Mouse (Mus musculus) hindbrain, embryonic 14.5 days (tissue): ENCODE results near the gene Wdr41. TPM values are rescaled to one million over a fixed set of nuclear protein-coding genes. Genes with fewer than 3 reads are reported as not detected.

Experiments
- ATAC-seq: fragments of 200-750 bp; cut with Nextera tagmentation; 2 replicates; pipeline ENCODE4 v1.8.0; 2017; ENCODE audit warnings: moderate number of reproducible peaks, mild to moderate bottlenecking, moderate TSS enrichment, moderate library complexity; ENCODE audit not compliant: low FRiP score
- DNase-seq: peaks from one replicate; pipeline ENCODE4 v3.0.0-alpha.2; 2015; ENCODE audit warnings: low spot score
- H3K27ac ChIP-seq: fragments of 300-500 bp; sonication (generic); 2 replicates; pipeline ENCODE4 v1.5.1; 2014; ENCODE audit warnings: mild to moderate bottlenecking, moderate library complexity
- H3K27me3 ChIP-seq: fragments of 300-500 bp; sonication (generic); 2 replicates; pipeline ENCODE4 v1.6.1; 2014; ENCODE audit warnings: mild to moderate bottlenecking, low read length, mixed read lengths; ENCODE audit not compliant: control insufficient read depth, insufficient read depth
- H3K36me3 ChIP-seq: fragments of 300-500 bp; sonication (generic); replicated peaks from 2 replicates; pipeline ENCODE4 v1.6.1; 2014; ENCODE audit not compliant: control insufficient read depth, insufficient read depth
- H3K4me1 ChIP-seq: fragments of 300-500 bp; sonication (generic); replicated peaks from 2 replicates; pipeline ENCODE4 v1.6.1; 2014; ENCODE audit warnings: antibody characterized with exemption, low read length, mixed read lengths; ENCODE audit not compliant: control insufficient read depth, insufficient read depth
- H3K4me2 ChIP-seq: fragments of 300-500 bp; sonication (generic); replicated peaks from 2 replicates; pipeline ENCODE4 v1.6.1; 2014; ENCODE audit warnings: mild to moderate bottlenecking, moderate library complexity
- H3K4me3 ChIP-seq: fragments of 300-500 bp; sonication (generic); replicated peaks from 2 replicates; pipeline ENCODE4 v1.5.1; 2014; ENCODE audit warnings: mild to moderate bottlenecking, low read length
- H3K9ac ChIP-seq: fragments of 300-500 bp; sonication (generic); 2 replicates; pipeline ENCODE4 v1.6.1; 2014
- H3K9me3 ChIP-seq: fragments of 300-500 bp; sonication (generic); 2 replicates; pipeline ENCODE4 v1.6.1; 2016; ENCODE audit warnings: low read length; ENCODE audit not compliant: control insufficient read depth
- WGBS: fragments of 180-500 bp; shearing (Covaris S2); extraction: QIAGEN DNeasy Blood & Tissue Kit; methylation state at CpG from one replicate; pipeline ENCODE4 v1.1.7; 2014; 5-methylcytosine and 5-hydroxymethylcytosine counted together
- polyA plus RNA-seq: library from polyadenylated mRNA; unstranded; fragments of >200 nt; fragmentation: Nextera tagmentation; extraction: Ambion mirVana; gene quantifications from 2 replicates; pipeline ENCODE4 v1.2.1, GENCODE M21; 2014

Wdr41 gene
- polyA plus RNA-seq, 1 experiment from 2014 or later, result 29.6 TPM

DNA sequence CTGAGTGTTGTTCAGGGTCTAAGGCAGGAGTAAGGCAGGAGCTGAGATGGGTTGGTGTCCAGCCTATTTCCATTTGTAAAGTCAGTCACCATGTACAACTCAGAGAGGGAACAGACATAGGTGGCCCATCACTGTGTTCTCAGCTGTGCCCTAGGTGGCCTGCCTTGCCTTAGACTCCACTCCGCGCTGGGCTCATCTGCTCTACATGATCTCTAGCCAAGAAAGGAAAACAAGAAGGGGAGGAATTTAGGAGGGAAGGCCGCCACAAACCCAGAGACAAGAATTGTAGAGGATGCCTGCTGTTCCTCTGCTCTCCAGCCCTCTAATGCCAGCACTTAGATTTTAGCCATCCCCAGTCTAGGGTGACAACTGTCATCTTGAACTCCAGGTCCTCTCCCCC lies 76.3 kb downstream of the Wdr41 start:
- no peaks in the 10 kb centered on the region for H3K9me3 ChIP-seq
- no peaks in the 10 kb centered on the region for H3K4me1 ChIP-seq
- H3K36me3 ChIP-seq, result no peaks in the 10 kb centered on the region
- no peak overlapping the region for H3K9ac ChIP-seq
- H3K4me2 ChIP-seq, result no peak overlapping the region
- H3K27me3 ChIP-seq, result no peaks in the 10 kb centered on the region
- no peak overlapping the region for H3K4me3 ChIP-seq
- DNase-seq, result no peak
- no peak overlapping the region for H3K27ac ChIP-seq
- ATAC-seq, result no peak
- WGBS, result 92% methylated on average over 3 of the region's 3 CpGs

DNA sequence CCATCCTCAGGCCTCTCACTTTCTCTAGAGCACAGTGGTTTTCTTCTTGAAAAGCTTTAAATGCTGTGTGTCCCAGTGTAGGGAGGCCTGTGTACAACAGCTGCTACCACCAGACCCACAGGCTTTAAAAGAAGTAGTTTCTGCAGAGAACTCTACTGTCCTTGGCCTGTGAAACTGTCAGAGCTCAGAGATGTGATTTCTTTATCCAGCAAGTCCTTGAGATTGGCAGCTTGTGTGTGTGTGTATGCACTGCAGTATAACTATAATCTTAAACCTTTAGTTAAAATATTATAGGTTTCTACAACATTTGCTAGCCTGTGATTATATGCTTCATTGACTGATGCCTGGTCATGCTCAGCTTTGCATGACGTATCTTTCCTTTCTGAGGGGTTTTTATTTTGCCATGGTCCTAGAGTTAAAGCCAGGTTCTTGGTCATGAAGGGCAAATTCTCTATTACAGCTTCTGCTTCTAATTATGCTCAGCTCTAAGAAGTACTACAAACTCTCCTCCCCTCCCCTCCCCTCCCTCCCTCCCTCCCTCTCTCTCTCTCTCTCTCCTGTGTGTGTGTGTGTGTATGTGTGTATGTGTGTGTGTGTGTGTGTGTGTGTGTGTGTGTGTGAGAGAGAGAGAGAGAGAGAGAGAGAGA lies 79.7 kb downstream of the Wdr41 start:
- Histone ChIP-seq H3K9me3 (no peaks in the 10 kb centered on the region), H3K36me3 (no peaks in the 10 kb centered on the region), H3K27ac (no peak overlapping the region), H3K4me2 (no peak overlapping the region), H3K27me3 (no peaks in the 10 kb centered on the region), H3K4me1 (no peaks in the 10 kb centered on the region), H3K9ac (no peak overlapping the region), H3K4me3 (no peak overlapping the region)
- 74% methylated on average over 1 of the region's 1 CpGs for WGBS
- ATAC-seq, result no peak
- no peak for DNase-seq

DNA sequence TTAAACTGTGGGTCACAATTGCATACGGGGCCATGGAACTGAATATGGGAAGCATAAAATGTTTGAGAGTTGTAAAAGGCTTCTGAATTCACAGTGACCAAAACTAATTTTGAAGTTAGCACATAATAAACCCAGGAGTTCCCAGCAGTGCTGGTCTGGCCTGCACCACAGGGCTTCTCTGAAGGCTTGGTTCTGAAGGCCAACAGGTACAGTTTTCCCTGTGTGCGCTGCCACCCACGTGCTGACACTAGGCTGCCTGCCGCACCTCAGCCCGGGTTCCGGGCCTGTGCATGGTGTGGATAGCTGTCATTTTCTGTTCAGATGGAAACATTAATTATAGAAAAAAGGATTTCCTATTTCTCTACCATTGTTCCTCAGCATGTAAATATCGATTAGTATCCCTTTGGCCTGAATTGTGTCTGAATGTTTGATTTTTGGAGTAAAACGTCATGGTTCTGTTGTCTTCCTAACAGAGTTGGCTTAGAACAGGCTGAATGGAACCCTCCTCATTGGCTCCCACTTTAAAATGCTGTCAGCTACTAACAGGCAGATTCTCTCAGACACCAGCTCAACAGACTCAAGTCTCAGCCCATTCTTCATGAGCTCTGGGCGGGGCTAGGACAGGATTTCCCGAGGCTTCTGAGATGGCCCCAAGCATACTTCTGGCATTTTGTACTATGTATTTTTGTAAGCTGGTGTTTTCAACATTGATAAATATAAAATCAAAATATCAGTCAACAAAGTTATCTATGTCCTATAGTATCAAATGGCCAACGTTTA lies 80.5 kb downstream of the Wdr41 start:
- WGBS, result 90% methylated on average over 11 of the region's 11 CpGs
- H3K9me3 ChIP-seq, result no peaks in the 10 kb centered on the region

GRCm38 (mm10) chr13:95058885-95059284 lies 82.7 kb downstream of the Wdr41 start:
- Histone ChIP-seq H3K27ac (no peak overlapping the region), H3K9ac (no peak overlapping the region), H3K4me1 (no peaks in the 10 kb centered on the region), H3K27me3 (no peaks in the 10 kb centered on the region), H3K9me3 (0 out of 2 replicates have a peak, but pooled peaks cover 2% of the 10 kb centered on the region), H3K4me3 (no peak overlapping the region), H3K36me3 (no peaks in the 10 kb centered on the region), H3K4me2 (no peak overlapping the region)
- no peak for ATAC-seq
- 86% methylated on average over 4 of the region's 4 CpGs for WGBS
- no peak for DNase-seq

More for the DNA sequence above, 80.5 kb downstream of the Wdr41 start:
- H3K4me2 ChIP-seq, result no peak overlapping the region
- no peaks in the 10 kb centered on the region for H3K27me3 ChIP-seq
- ATAC-seq (no peak), DNase-seq (no peak)
- no peaks in the 10 kb centered on the region for H3K4me1 ChIP-seq
- no peak overlapping the region for H3K9ac ChIP-seq
- no peaks in the 10 kb centered on the region for H3K36me3 ChIP-seq
- no peak overlapping the region for H3K4me3 ChIP-seq
- H3K27ac ChIP-seq, result no peak overlapping the region

- H3K36me3 ChIP-seq, result no peaks in the 10 kb centered on the region
- H3K9me3 ChIP-seq, result 0 out of 2 replicates have a peak, but pooled peaks cover 2% of the 10 kb centered on the region
- no peak overlapping the region for H3K4me3 ChIP-seq
- WGBS, result 65% methylated on average over 4 of the region's 4 CpGs
- DNase-seq, result no peak
- H3K4me2 ChIP-seq, result no peak overlapping the region
- no peak for ATAC-seq
- H3K27ac ChIP-seq, result no peak overlapping the region
- no peaks in the 10 kb centered on the region for H3K4me1 ChIP-seq
- no peaks in the 10 kb centered on the region for H3K27me3 ChIP-seq
- H3K9ac ChIP-seq, result no peak overlapping the region
Measured at GRCm38 (mm10) chr13:95063390-95064017, 87.4 kb downstream of the Wdr41 start.

GRCm38 (mm10) chr13:95067854-95068253 lies 91.7 kb downstream of the Wdr41 start:
- no peak overlapping the region for H3K4me2 ChIP-seq
- DNase-seq (peak; percentile 47), ATAC-seq (no peak)
- H3K4me3 ChIP-seq, result no peak overlapping the region
- H3K9me3 ChIP-seq, result no peaks in the 10 kb centered on the region
- no peak overlapping the region for H3K27ac ChIP-seq
- WGBS, result 65% methylated on average over 6 of the region's 6 CpGs
- H3K4me1 ChIP-seq, result no peaks in the 10 kb centered on the region
- H3K36me3 ChIP-seq, result no peaks in the 10 kb centered on the region
- H3K9ac ChIP-seq, result no peak overlapping the region
- H3K27me3 ChIP-seq, result no peaks in the 10 kb centered on the region

GRCm38 (mm10) chr13:95070268-95070667 lies 94.1 kb downstream of the Wdr41 start:
- ATAC-seq, result no peak

More at GRCm38 (mm10) chr13:95070268-95070667, 94.1 kb downstream of the Wdr41 start:
- Histone ChIP-seq H3K9me3 (no peaks in the 10 kb centered on the region), H3K4me3 (no peak overlapping the region), H3K9ac (no peak overlapping the region), H3K36me3 (no peaks in the 10 kb centered on the region), H3K27me3 (no peaks in the 10 kb centered on the region), H3K27ac (no peak overlapping the region), H3K4me1 (no peaks in the 10 kb centered on the region), H3K4me2 (no peak overlapping the region)
- no peak for DNase-seq

Other genes starting within 250 kb of the Wdr41 start
- 285 and 314 TPM in 2 replicates for gene Tbca, start 187.4 kb upstream of the Wdr41 start, polyA plus RNA-seq
- 9.2 and 10.6 TPM in 2 replicates for gene Otp, start 100.7 kb upstream of the Wdr41 start, polyA plus RNA-seq